Mouse (Mus musculus): Measurements from ENCODE around the gene Hoxb2. TPM values are rescaled to one million over a fixed set of nuclear protein-coding genes. Genes with fewer than 3 reads are reported as not detected.
A peak's percentile ranks its signal among the peaks of the same experiment; 100 is the strongest.

Gene Hoxb2
- polyA plus RNA-seq, 1 experiment from 2014 or later = 45.9 TPM

DNA sequence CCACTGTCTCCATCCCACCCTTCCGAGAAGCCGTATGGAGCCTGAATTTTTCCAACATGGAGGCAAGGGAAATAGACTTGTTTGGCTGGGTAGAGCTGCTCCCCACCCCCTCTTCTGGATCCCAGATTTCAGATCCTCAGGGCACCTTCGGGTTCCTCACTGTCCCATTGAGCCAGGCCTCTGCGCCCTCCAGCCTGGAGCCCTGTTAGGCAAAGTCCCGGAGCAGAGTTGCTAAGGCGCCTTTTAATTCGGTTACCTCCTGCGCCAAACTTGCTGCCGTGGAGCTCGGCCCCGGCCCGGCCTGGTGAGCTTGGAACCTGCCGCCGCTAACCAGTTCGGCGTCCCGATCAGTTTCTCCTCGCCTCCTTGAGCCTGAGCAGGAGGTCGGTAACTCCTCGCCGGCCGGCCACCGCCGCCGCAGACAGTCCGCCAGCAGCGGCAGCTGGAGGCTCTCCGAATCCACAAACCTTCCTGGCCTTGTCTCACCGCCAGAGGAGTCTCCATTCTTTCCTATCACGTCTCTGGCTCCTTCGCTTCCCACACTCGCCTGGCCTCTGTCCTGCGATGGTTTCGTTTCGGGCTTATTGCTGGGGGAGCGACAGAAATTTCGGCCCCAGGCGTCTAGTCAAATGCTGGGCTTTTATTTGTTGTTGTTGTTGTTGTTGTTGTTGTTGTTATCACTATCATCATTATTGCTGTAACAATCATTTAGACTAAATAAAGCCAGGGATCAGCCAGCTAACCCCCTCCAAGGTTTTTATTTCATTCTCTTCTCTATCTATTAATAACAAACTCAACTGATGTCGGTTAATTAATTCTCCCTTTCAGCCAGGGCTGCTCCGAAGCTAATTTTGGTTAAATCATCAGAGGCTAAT lies 8.4 kb upstream of the Hoxb2 start:
- 3% methylated on average over 40 of the region's 40 CpGs for WGBS
- ATAC-seq (replicated peaks; ENCODE audit: low FRiP score) = no peak
- H3K9ac ChIP-seq = peak overlapping the region; percentile 61
- H3K27me3 ChIP-seq = no peaks in the 10 kb centered on the region
- peaks cover 98% of the 10 kb centered on the region for H3K4me1 ChIP-seq
- peak overlapping the region; percentile 43 for H3K4me3 ChIP-seq (replicated peaks)
- H3K4me2 ChIP-seq = peak overlapping the region; percentile 76
- peak overlapping the region; percentile 100 for H3K27ac ChIP-seq
- H3K9me3 ChIP-seq (replicated peaks) = no peaks in the 10 kb centered on the region
- peaks cover 44% of the 10 kb centered on the region for H3K36me3 ChIP-seq

DNA sequence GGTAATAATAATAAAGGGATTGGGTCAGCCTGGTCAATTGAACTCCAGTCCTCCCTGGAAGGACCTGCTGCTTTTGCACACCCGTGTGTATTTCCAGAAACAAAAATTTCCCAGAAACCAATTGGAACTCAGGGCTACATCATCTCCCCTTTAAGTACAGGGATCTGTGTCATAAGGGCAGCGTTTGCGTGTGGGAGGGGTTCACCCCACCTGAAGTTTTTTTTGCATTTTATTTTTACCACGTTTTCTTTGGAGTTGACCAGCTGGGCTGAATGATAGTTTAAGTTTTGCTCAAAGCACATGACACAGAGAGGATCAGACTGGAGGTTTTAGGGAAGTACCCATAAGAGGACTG lies 7.8 kb upstream of the Hoxb2 start:
- H3K9me3 ChIP-seq (replicated peaks) = no peaks in the 10 kb centered on the region
- peak overlapping the region; percentile 76 for H3K4me2 ChIP-seq
- no peaks in the 10 kb centered on the region for H3K27me3 ChIP-seq
- H3K4me3 ChIP-seq (replicated peaks) = peak overlapping the region; percentile 43
- H3K27ac ChIP-seq = peak overlapping the region; percentile 100
- H3K4me1 ChIP-seq = peaks cover 95% of the 10 kb centered on the region
- WGBS = 12% methylated on average over 4 of the region's 4 CpGs
- peaks cover 39% of the 10 kb centered on the region for H3K36me3 ChIP-seq
- ATAC-seq (replicated peaks; ENCODE audit: low FRiP score) = no peak
- peak overlapping the region; percentile 61; the same call in 1 of the 2 replicates for H3K9ac ChIP-seq

- Histone ChIP-seq H3K9ac (peak overlapping the region; percentile 50), H3K4me3 (replicated peaks) (0 out of 2 replicates have a peak overlapping the region, but pooled peaks have one; percentile 7), H3K9me3 (replicated peaks) (no peaks in the 10 kb centered on the region), H3K36me3 (peaks cover 31% of the 10 kb centered on the region), H3K4me1 (peaks cover 94% of the 10 kb centered on the region), H3K4me2 (peak overlapping the region; percentile 76), H3K27me3 (no peaks in the 10 kb centered on the region), H3K27ac (peak overlapping the region; percentile 100)
- ATAC-seq (replicated peaks; ENCODE audit: low FRiP score) = no peak
- 30% methylated on average over 2 of the region's 2 CpGs for WGBS
Observed at GRCm38 (mm10) chr11:96343206-96343745, 7.0 kb upstream of the Hoxb2 start.

- H3K4me2 ChIP-seq = peak overlapping the region; percentile 76
- 25% methylated on average over 36 of the region's 40 CpGs for WGBS
- H3K4me1 ChIP-seq = peaks cover 94% of the 10 kb centered on the region
- H3K27ac ChIP-seq = peak overlapping the region; percentile 100
- H3K4me3 ChIP-seq (replicated peaks) = peak overlapping the region; percentile 36
- peaks cover 25% of the 10 kb centered on the region for H3K36me3 ChIP-seq
- H3K27me3 ChIP-seq = no peaks in the 10 kb centered on the region
- peak overlapping the region; percentile 50 for H3K9ac ChIP-seq
- peak; percentile 11 for ATAC-seq (replicated peaks; ENCODE audit: low FRiP score)
- H3K9me3 ChIP-seq (replicated peaks) = no peaks in the 10 kb centered on the region
Observed at GRCm38 (mm10) chr11:96344061-96344877, 6.1 kb upstream of the Hoxb2 start.

- 17% methylated on average over 6 of the region's 6 CpGs for WGBS
- H3K27me3 ChIP-seq = no peaks in the 10 kb centered on the region
- peaks cover 22% of the 10 kb centered on the region for H3K36me3 ChIP-seq
- peak overlapping the region; percentile 36 for H3K4me3 ChIP-seq (replicated peaks)
- H3K4me2 ChIP-seq = peak overlapping the region; percentile 76
- peak overlapping the region; percentile 100 for H3K27ac ChIP-seq
- peak overlapping the region; percentile 50 for H3K9ac ChIP-seq
- peaks cover 94% of the 10 kb centered on the region for H3K4me1 ChIP-seq
- ATAC-seq (replicated peaks; ENCODE audit: low FRiP score) = no peak
- H3K9me3 ChIP-seq (replicated peaks) = no peaks in the 10 kb centered on the region
Observed at GRCm38 (mm10) chr11:96344878-96345159, 5.5 kb upstream of the Hoxb2 start.

DNA sequence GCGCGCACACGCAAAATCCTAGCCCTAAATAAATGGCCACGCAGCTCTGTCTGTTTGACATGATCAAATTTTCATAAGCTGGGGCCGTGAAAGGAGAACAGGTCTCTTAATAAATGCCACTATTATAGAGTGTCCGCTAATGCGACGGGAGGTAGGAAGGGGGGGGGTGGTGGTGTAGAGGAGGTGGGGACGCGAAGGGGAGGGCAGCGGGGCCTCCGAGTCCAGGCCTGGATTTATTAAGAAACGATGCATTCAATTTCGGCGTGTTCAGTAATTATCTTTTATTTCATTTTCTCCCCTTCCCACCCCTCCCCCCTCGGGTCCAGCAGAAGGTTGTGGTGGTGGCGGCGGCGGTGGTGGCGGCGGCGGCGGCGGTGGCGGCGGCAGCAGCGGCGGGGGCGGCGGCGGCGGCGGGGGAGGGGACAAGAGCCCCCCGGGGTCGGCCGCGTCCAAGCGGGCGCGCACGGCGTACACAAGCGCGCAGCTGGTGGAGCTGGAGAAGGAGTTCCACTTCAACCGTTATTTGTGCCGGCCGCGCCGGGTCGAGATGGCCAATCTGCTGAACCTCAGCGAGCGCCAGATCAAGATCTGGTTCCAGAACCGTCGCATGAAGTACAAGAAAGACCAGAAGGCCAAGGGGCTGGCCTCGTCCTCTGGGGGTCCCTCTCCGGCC lies 5.0 kb upstream of the Hoxb2 start:
- H3K4me1 ChIP-seq = peaks cover 94% of the 10 kb centered on the region
- 7% methylated on average over 55 of the region's 56 CpGs for WGBS

DNA sequence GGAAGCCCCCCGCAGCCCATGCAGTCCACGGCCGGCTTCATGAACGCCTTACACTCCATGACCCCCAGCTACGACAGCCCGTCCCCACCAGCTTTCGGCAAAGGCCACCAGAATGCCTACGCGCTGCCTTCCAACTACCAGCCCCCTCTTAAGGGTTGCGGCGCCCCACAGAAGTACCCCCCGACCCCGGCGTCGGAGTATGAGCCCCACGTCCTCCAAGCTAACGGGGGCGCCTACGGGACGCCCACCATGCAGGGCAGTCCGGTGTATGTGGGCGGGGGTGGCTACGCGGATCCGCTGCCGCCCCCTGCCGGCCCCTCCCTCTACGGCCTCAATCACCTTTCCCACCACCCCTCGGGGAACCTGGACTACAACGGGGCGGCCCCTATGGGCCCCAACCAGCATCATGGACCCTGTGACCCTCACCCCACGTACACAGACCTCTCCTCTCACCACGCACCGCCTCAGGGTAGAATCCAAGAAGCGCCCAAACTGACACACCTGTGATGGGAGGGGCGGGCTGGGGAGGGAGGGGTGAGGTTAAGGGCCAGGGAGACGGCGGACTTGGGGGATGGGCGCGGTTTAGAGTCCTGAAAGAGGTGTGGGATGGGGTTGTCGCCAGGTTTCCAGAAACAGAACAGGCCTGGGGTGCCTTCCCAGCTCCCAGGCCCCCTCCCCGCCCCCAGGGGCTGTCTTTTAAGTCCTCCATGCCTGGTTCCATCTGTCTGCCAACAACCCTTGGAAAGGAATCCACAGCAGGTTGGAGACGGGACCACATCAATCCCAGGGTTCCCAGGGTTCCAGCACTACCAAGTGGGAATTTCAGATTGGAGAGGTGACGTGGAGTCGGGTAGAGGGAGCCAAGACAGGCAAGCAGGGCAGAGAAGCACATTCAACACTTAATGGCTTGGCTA lies 4.2 kb upstream of the Hoxb2 start:
- H3K27ac ChIP-seq = peak overlapping the region; percentile 100
- 7% methylated on average over 45 of the region's 45 CpGs for WGBS
- peak overlapping the region; percentile 76 for H3K4me2 ChIP-seq
- H3K27me3 ChIP-seq = no peaks in the 10 kb centered on the region
- H3K4me1 ChIP-seq = peaks cover 95% of the 10 kb centered on the region
- H3K9me3 ChIP-seq (replicated peaks) = no peaks in the 10 kb centered on the region
- H3K36me3 ChIP-seq = peaks cover 22% of the 10 kb centered on the region
- peak overlapping the region; percentile 36 for H3K4me3 ChIP-seq (replicated peaks)
- ATAC-seq (replicated peaks; ENCODE audit: low FRiP score) = no peak; the same call in 1 of the 2 replicates
- H3K9ac ChIP-seq = peak overlapping the region; percentile 50

More for the DNA sequence above, 5.0 kb upstream of the Hoxb2 start:
- Histone ChIP-seq H3K27me3 (no peaks in the 10 kb centered on the region), H3K9me3 (replicated peaks) (no peaks in the 10 kb centered on the region), H3K4me2 (peak overlapping the region; percentile 76), H3K4me3 (replicated peaks) (peak overlapping the region; percentile 36), H3K36me3 (peaks cover 22% of the 10 kb centered on the region), H3K27ac (peak overlapping the region; percentile 100), H3K9ac (peak overlapping the region; percentile 50)
- ATAC-seq (replicated peaks; ENCODE audit: low FRiP score) = no peak

- H3K4me2 ChIP-seq = peak overlapping the region; percentile 76
Observed at GRCm38 (mm10) chr11:96346916-96347520, 3.3 kb upstream of the Hoxb2 start.

DNA sequence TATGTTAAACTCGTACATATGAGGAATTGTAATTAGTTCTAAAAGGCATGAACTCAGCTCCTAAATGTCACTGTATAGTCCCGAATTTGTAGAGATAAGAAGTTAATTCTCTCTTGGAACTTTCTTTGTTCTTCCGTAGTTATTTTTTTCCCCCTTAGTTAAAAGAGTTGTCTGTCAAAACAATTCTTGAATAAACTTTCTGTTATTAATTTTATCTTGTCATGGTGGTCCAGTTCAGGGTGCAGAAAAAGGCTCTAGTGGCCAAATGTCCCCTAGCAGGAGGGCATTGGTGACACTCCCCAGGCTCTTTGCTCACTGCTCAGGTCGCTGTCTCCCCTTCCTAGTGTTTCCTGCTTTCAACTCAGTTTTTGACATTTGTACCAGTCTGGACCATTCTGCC lies 2.6 kb upstream of the Hoxb2 start:
- Histone ChIP-seq H3K4me1 (peaks cover 86% of the 10 kb centered on the region), H3K9ac (no peak overlapping the region), H3K36me3 (peaks cover 22% of the 10 kb centered on the region), H3K27me3 (no peaks in the 10 kb centered on the region), H3K9me3 (replicated peaks) (no peaks in the 10 kb centered on the region), H3K4me2 (peak overlapping the region; percentile 49), H3K4me3 (replicated peaks) (no peak overlapping the region), H3K27ac (peak overlapping the region; percentile 99)
- ATAC-seq (replicated peaks; ENCODE audit: low FRiP score) = no peak
- 14% methylated on average over 4 of the region's 4 CpGs for WGBS

More at GRCm38 (mm10) chr11:96346916-96347520, 3.3 kb upstream of the Hoxb2 start:
- Histone ChIP-seq H3K4me1 (peaks cover 93% of the 10 kb centered on the region), H3K27ac (peak overlapping the region; percentile 100), H3K9ac (no peak overlapping the region), H3K36me3 (peaks cover 22% of the 10 kb centered on the region), H3K27me3 (no peaks in the 10 kb centered on the region), H3K9me3 (replicated peaks) (no peaks in the 10 kb centered on the region), H3K4me3 (replicated peaks) (no peak overlapping the region)
- ATAC-seq (replicated peaks; ENCODE audit: low FRiP score) = no peak
- 42% methylated on average over 5 of the region's 5 CpGs for WGBS

GRCm38 (mm10) chr11:96348141-96348928 lies 2.0 kb upstream of the Hoxb2 start:
- Histone ChIP-seq H3K4me2 (peak overlapping the region; percentile 49), H3K36me3 (peaks cover 22% of the 10 kb centered on the region), H3K9me3 (replicated peaks) (no peaks in the 10 kb centered on the region), H3K9ac (peak overlapping the region; percentile 94), H3K27ac (peak overlapping the region; percentile 99), H3K4me1 (peaks cover 80% of the 10 kb centered on the region), H3K4me3 (replicated peaks) (peak overlapping the region; percentile 18; the same call in 1 of the 2 replicates), H3K27me3 (no peaks in the 10 kb centered on the region)
- ATAC-seq (replicated peaks; ENCODE audit: low FRiP score) = no peak
- 11% methylated on average over 21 of the region's 21 CpGs for WGBS
